Mouse (Mus musculus) myocyte (in vitro differentiated cells): ENCODE data around the gene Bmp6.

ENCODE experiments used
- MYOG ChIP-seq, 3 experiments: IDR thresholded peaks; one replicate each; pipeline ENCODE4 v1.6.1; 2011; ENCODE audit warnings: control low read depth in 2 of 3, low read depth in 2 of 3, mild to moderate bottlenecking in 2 of 3; ENCODE audit not compliant: insufficient read length in 2 of 3, control insufficient read depth in 1 of 3, insufficient read depth in 1 of 3
- POLR2A ChIP-seq: IDR thresholded peaks from one replicate; pipeline ENCODE4 v1.6.1; 2011; ENCODE audit warnings: low read depth, mild to moderate bottlenecking, control low read depth, moderate library complexity; ENCODE audit not compliant: insufficient read length
- POLR2AphosphoS2 ChIP-seq: IDR thresholded peaks from one replicate; pipeline ENCODE4 v1.6.1; 2011; ENCODE audit warnings: low read depth, control low read depth; ENCODE audit not compliant: insufficient read length
- REST ChIP-seq: IDR thresholded peaks from one replicate; pipeline ENCODE4 v1.6.1; 2011; ENCODE audit warnings: mild to moderate bottlenecking, control low read depth, moderate library complexity; ENCODE audit not compliant: insufficient read depth, insufficient read length

GRCm38 (mm10) chr13:38448516-38449015, 103.7 kb downstream of the Bmp6 start:
- TF ChIP-seq POLR2AphosphoS2, result no peak
- TF ChIP-seq MYOG (IDR thresholded peaks at IDR 0.05; ENCODE audit: control insufficient read depth in 1 of 3, insufficient read depth in 1 of 3, insufficient read length in 2 of 3, low read depth in 2 of 3), result no peak
- no peak for TF ChIP-seq REST
- TF ChIP-seq POLR2A, result no peak
